In the genomic region with DNA sequence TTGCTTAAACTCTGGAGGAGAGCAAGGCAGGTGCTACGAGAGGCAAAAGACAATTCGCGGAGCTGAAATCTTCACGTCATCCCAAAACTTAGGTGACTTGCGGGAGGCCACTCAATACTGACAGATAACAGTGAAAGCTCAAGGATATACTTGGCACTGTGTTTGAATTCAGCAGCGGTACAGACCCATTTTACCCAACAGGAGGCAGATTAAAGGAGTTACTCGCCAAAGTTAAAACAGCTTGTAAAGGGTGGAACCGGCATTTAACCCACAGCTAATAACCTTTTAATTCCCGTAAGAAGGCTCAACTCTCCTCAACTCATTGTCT, we compare ENCODE assay signal across 8 mouse cellular contexts. TPM values are rescaled to one million over a fixed set of nuclear protein-coding genes. Genes with fewer than 3 reads are reported as not detected.
DNase-seq lines count a peak whose midpoint lies in the region; ATAC-seq and TF ChIP-seq lines count a peak whose summit lies in the region.

No protein-coding gene starts in this region.

- peak overlapping the region; percentile 79 for H3K4me2 ChIP-seq in embryonic facial prominence, embryonic 12.5 days (replicated peaks)
- H3K4me2 ChIP-seq in intestine, embryonic 15.5 days (replicated peaks) = peak overlapping the region; percentile 78
- H3K4me2 ChIP-seq in neural tube, embryonic 12.5 days (replicated peaks) = peak overlapping the region; percentile 82

- peak overlapping the region; percentile 90 for H3K27ac ChIP-seq in layer of hippocampus, adult 2 months
- H3K27ac ChIP-seq in embryonic facial prominence, embryonic 12.5 days = peak overlapping the region; percentile 72
- peak overlapping the region; percentile 48; the same call in 1 of the 2 replicates for H3K27ac ChIP-seq in intestine, embryonic 15.5 days
- peak overlapping the region; percentile 70; the same call in 1 of the 2 replicates for H3K27ac ChIP-seq in neural tube, embryonic 12.5 days

- no peaks in the 10 kb centered on the region for H3K27me3 ChIP-seq in embryonic facial prominence, embryonic 12.5 days
- no peaks in the 10 kb centered on the region for H3K27me3 ChIP-seq in intestine, embryonic 15.5 days (replicated peaks)
- H3K27me3 ChIP-seq in neural tube, embryonic 12.5 days (replicated peaks) = no peaks in the 10 kb centered on the region

- peaks cover 18% of the 10 kb centered on the region for H3K36me3 ChIP-seq in embryonic facial prominence, embryonic 12.5 days
- H3K36me3 ChIP-seq in intestine, embryonic 15.5 days = 0 out of 2 replicates have a peak, but pooled peaks cover 9% of the 10 kb centered on the region
- H3K36me3 ChIP-seq in neural tube, embryonic 12.5 days = peaks cover 21% of the 10 kb centered on the region

- H3K4me1 ChIP-seq in embryonic facial prominence, embryonic 12.5 days = peaks cover 20% of the 10 kb centered on the region
- peaks cover 15% of the 10 kb centered on the region; the same call in 1 of the 2 replicates for H3K4me1 ChIP-seq in intestine, embryonic 15.5 days (replicated peaks)
- peaks cover 40% of the 10 kb centered on the region for H3K4me1 ChIP-seq in neural tube, embryonic 12.5 days

- no peak for ATAC-seq in embryonic facial prominence, embryonic 12.5 days (ENCODE audit: insufficient number of reproducible peaks, insufficient read depth, low FRiP score, low TSS enrichment)
- no peak for ATAC-seq in intestine, embryonic 15.5 days
- no peak for ATAC-seq in neural tube, embryonic 12.5 days (ENCODE audit: low FRiP score, low read depth)

- WGBS in embryonic facial prominence, embryonic 12.5 days = 4% methylated on average over 9 of the region's 9 CpGs
- WGBS in intestine, embryonic 15.5 days = 4% methylated on average over 9 of the region's 9 CpGs
- WGBS in neural tube, embryonic 12.5 days = 4% methylated on average over 9 of the region's 9 CpGs

- H3K4me3 ChIP-seq in layer of hippocampus, adult 2 months = peak overlapping the region; percentile 70
- peak overlapping the region; percentile 53 for H3K4me3 ChIP-seq in embryonic facial prominence, embryonic 12.5 days
- peak overlapping the region; percentile 51 for H3K4me3 ChIP-seq in intestine, embryonic 15.5 days (replicated peaks)
- H3K4me3 ChIP-seq in neural tube, embryonic 12.5 days = peak overlapping the region; percentile 46

- H3K9me3 ChIP-seq in embryonic facial prominence, embryonic 12.5 days = no peaks in the 10 kb centered on the region
- H3K9me3 ChIP-seq in intestine, embryonic 15.5 days = no peaks in the 10 kb centered on the region
- no peaks in the 10 kb centered on the region for H3K9me3 ChIP-seq in neural tube, embryonic 12.5 days

- TF ChIP-seq CTCF in layer of hippocampus, adult 2 months (conservative IDR thresholded peaks at IDR 0.05) = peak; percentile 15; the same call in 1 of the 2 replicates

- no peak for DNase-seq in layer of hippocampus, adult 2 months (ENCODE audit: low spot score in 2 of 2)
- DNase-seq in layer of hippocampus, postnatal 10 days (ENCODE audit: low spot score in 2 of 2) = no peak
- no peak for DNase-seq in adrenal gland, postnatal 25 days
- DNase-seq in right cerebral cortex, adult 2 months (ENCODE audit: low spot score in 2 of 2) = no peak
- no peak for DNase-seq in kidney, adult 18-20 months

- H3K9ac ChIP-seq in embryonic facial prominence, embryonic 12.5 days = peak overlapping the region; percentile 3; the same call in 1 of the 2 replicates
- H3K9ac ChIP-seq in intestine, embryonic 15.5 days = peak overlapping the region; percentile 47
- H3K9ac ChIP-seq in neural tube, embryonic 12.5 days = peak overlapping the region; percentile 48; the same call in 1 of the 2 replicates

RNA-seq across cellular contexts. Expression of a gene that starts 0.4 kb away (rescaled TPM):
- 10 to 100 TPM; 80.9 to 96.8 TPM for total RNA-seq in layer of hippocampus, adult 2 months (2021)
- 10 to 100 TPM; 68.7 to 70.3 TPM for total RNA-seq in layer of hippocampus, postnatal 10 days (2021)
- 53.6 and 58.0 TPM in 2 replicates for polyA plus RNA-seq in embryonic facial prominence, embryonic 12.5 days (2016; fragmentation: Nextera tagmentation; extraction: Ambion mirVana)
- polyA plus RNA-seq in intestine, embryonic 15.5 days (2015; fragmentation: Nextera tagmentation; extraction: Ambion mirVana) = 20.1 and 21.4 TPM in 2 replicates
- 41.2 and 43.9 TPM in 2 replicates for polyA plus RNA-seq in neural tube, embryonic 12.5 days (2016; fragmentation: Nextera tagmentation; extraction: Ambion mirVana)
- total RNA-seq in adrenal gland, postnatal 25 days (2021) = 39.9 and 46.1 TPM in 2 replicates

RNA-seq across cellular contexts. Expression of a gene that starts 4.6 kb away (rescaled TPM):
- 100 to 1,000 TPM; 180 to 215 TPM for total RNA-seq in layer of hippocampus, adult 2 months (2021)
- 100 to 1,000 TPM; 164 to 185 TPM for total RNA-seq in layer of hippocampus, postnatal 10 days (2021)
- polyA plus RNA-seq in embryonic facial prominence, embryonic 12.5 days (2016; fragmentation: Nextera tagmentation; extraction: Ambion mirVana) = 91.0 and 94.6 TPM in 2 replicates
- polyA plus RNA-seq in intestine, embryonic 15.5 days (2015; fragmentation: Nextera tagmentation; extraction: Ambion mirVana) = 27.9 and 29.6 TPM in 2 replicates
- polyA plus RNA-seq in neural tube, embryonic 12.5 days (2016; fragmentation: Nextera tagmentation; extraction: Ambion mirVana) = 79.5 and 80.7 TPM in 2 replicates
- 4.1 and 6.7 TPM in 2 replicates for total RNA-seq in adrenal gland, postnatal 25 days (2021)

RNA-seq across cellular contexts. Expression of a gene that starts 5.9 kb away (rescaled TPM):
- not detected for total RNA-seq in layer of hippocampus, adult 2 months (2021)
- under 1 TPM; 0.09 to 0.25 TPM for total RNA-seq in layer of hippocampus, postnatal 10 days (2021)
- 0.17 and 0.32 TPM in 2 replicates for polyA plus RNA-seq in embryonic facial prominence, embryonic 12.5 days (2016; fragmentation: Nextera tagmentation; extraction: Ambion mirVana)
- 0.52 and 0.54 TPM in 2 replicates for polyA plus RNA-seq in intestine, embryonic 15.5 days (2015; fragmentation: Nextera tagmentation; extraction: Ambion mirVana)
- 0.23 and 0.49 TPM in 2 replicates for polyA plus RNA-seq in neural tube, embryonic 12.5 days (2016; fragmentation: Nextera tagmentation; extraction: Ambion mirVana)
- total RNA-seq in adrenal gland, postnatal 25 days (2021) = 0.55 and 0.95 TPM in 2 replicates

RNA-seq across cellular contexts. Expression of a gene that starts 39.8 kb away (rescaled TPM):
- 1 to 10 TPM; 3.2 to 4.0 TPM for total RNA-seq in layer of hippocampus, adult 2 months (2021)
- 1 to 10 TPM; 2.3 to 2.9 TPM for total RNA-seq in layer of hippocampus, postnatal 10 days (2021)
- 14.7 and 18.6 TPM in 2 replicates for polyA plus RNA-seq in embryonic facial prominence, embryonic 12.5 days (2016; fragmentation: Nextera tagmentation; extraction: Ambion mirVana)
- polyA plus RNA-seq in intestine, embryonic 15.5 days (2015; fragmentation: Nextera tagmentation; extraction: Ambion mirVana) = 66.8 and 70.0 TPM in 2 replicates
- polyA plus RNA-seq in neural tube, embryonic 12.5 days (2016; fragmentation: Nextera tagmentation; extraction: Ambion mirVana) = 3.1 and 5.1 TPM in 2 replicates
- total RNA-seq in adrenal gland, postnatal 25 days (2021) = 5.2 and 5.3 TPM in 2 replicates

RNA-seq across cellular contexts. Expression of a gene that starts 50.3 kb away (rescaled TPM):
- total RNA-seq in layer of hippocampus, adult 2 months (2021) = under 1 TPM in 1 of 2 experiments, not detected in 1; 0.74 TPM
- not detected for total RNA-seq in layer of hippocampus, postnatal 10 days (2021)
- 0.43 and 1.1 TPM in 2 replicates for polyA plus RNA-seq in embryonic facial prominence, embryonic 12.5 days (2016; fragmentation: Nextera tagmentation; extraction: Ambion mirVana)
- polyA plus RNA-seq in intestine, embryonic 15.5 days (2015; fragmentation: Nextera tagmentation; extraction: Ambion mirVana) = 0.33 TPM in 1 of 2 replicates, not detected in the other
- 0.80 and 0.90 TPM in 2 replicates for polyA plus RNA-seq in neural tube, embryonic 12.5 days (2016; fragmentation: Nextera tagmentation; extraction: Ambion mirVana)
- total RNA-seq in adrenal gland, postnatal 25 days (2021) = not detected in 2 replicates

Comparison
In these comparisons a context has a peak if more than half of its experiments do, and no peak if none do; other contexts are left out.
1. RNA of a gene that starts 4.6 kb away (total RNA-seq): 180 to 215 TPM in layer of hippocampus, adult 2 months and 164 to 185 TPM in layer of hippocampus, postnatal 10 days; 4.1 to 6.7 TPM in adrenal gland, postnatal 25 days; every median in the first group is over 10 times any median in the second.
2. Peak in every context shown above with its lines, with median percentiles within 50 percentile points of each other: H3K27ac ChIP-seq, H3K4me3 ChIP-seq, H3K4me2 ChIP-seq and H3K9ac ChIP-seq.